Mouse (Mus musculus): Measurements from ENCODE around the gene Socs3.

Gene Socs3

GRCm38 (mm10) chr11:117969945-117970872 is at the start of gene Socs3:
Gene Socs3 (minus strand): TSS chr11:117970047.
- in situ Hi-C loops (cut with MboI; ENCODE audit: low sequenced_read_pairs) = loop anchor here (10.0 kb wide), 1 partner anchor 95 kb away; the partner anchor contains the start of gene Tha1

GRCm38 (mm10) chr11:118018328-118018727 is 48.5 kb upstream of the Socs3 start:
- in situ Hi-C loops (cut with MboI; ENCODE audit: low sequenced_read_pairs) = no loop called here

- in situ Hi-C loops (cut with MboI; ENCODE audit: low sequenced_read_pairs) = no loop called here
Measured at GRCm38 (mm10) chr11:118015381-118016145, 45.7 kb upstream of the Socs3 start.

- in situ Hi-C loops (cut with MboI; ENCODE audit: low sequenced_read_pairs) = no loop called here
Measured at GRCm38 (mm10) chr11:118014391-118014995, 44.6 kb upstream of the Socs3 start.

- in situ Hi-C loops (cut with MboI; ENCODE audit: low sequenced_read_pairs) = no loop called here
Measured at GRCm38 (mm10) chr11:118013339-118013738, 43.5 kb upstream of the Socs3 start.

- in situ Hi-C loops (cut with MboI; ENCODE audit: low sequenced_read_pairs) = no loop called here
Measured at GRCm38 (mm10) chr11:118012595-118012994, 42.7 kb upstream of the Socs3 start.

GRCm38 (mm10) chr11:118009865-118010571 is 40.2 kb upstream of the Socs3 start:
- in situ Hi-C loops (cut with MboI; ENCODE audit: low sequenced_read_pairs) = no loop called here

GRCm38 (mm10) chr11:118008843-118009242 is 39.0 kb upstream of the Socs3 start:
- in situ Hi-C loops (cut with MboI; ENCODE audit: low sequenced_read_pairs) = no loop called here

GRCm38 (mm10) chr11:118008144-118008805 is 38.4 kb upstream of the Socs3 start:
- in situ Hi-C loops (cut with MboI; ENCODE audit: low sequenced_read_pairs) = no loop called here

GRCm38 (mm10) chr11:118007460-118008143 is 37.8 kb upstream of the Socs3 start:
- in situ Hi-C loops (cut with MboI; ENCODE audit: low sequenced_read_pairs) = no loop called here

- in situ Hi-C loops (cut with MboI; ENCODE audit: low sequenced_read_pairs) = no loop called here
Measured at GRCm38 (mm10) chr11:118004217-118004616, 34.4 kb upstream of the Socs3 start.

- in situ Hi-C loops (cut with MboI; ENCODE audit: low sequenced_read_pairs) = no loop called here
Measured at GRCm38 (mm10) chr11:118003718-118004117, 33.9 kb upstream of the Socs3 start.

GRCm38 (mm10) chr11:118003176-118003575 is 33.3 kb upstream of the Socs3 start:
- in situ Hi-C loops (cut with MboI; ENCODE audit: low sequenced_read_pairs) = no loop called here

- in situ Hi-C loops (cut with MboI; ENCODE audit: low sequenced_read_pairs) = no loop called here
Measured at GRCm38 (mm10) chr11:118000565-118001215, 30.8 kb upstream of the Socs3 start.

GRCm38 (mm10) chr11:118000083-118000482 is 30.2 kb upstream of the Socs3 start:
- in situ Hi-C loops (cut with MboI; ENCODE audit: low sequenced_read_pairs) = no loop called here

- in situ Hi-C loops (cut with MboI; ENCODE audit: low sequenced_read_pairs) = no loop called here
Measured at GRCm38 (mm10) chr11:117999260-117999934, 29.6 kb upstream of the Socs3 start.

- in situ Hi-C loops (cut with MboI; ENCODE audit: low sequenced_read_pairs) = no loop called here
Measured at GRCm38 (mm10) chr11:117998356-117998755, 28.5 kb upstream of the Socs3 start.

GRCm38 (mm10) chr11:117997085-117997484 is 27.2 kb upstream of the Socs3 start:
- in situ Hi-C loops (cut with MboI; ENCODE audit: low sequenced_read_pairs) = no loop called here
